Mouse (Mus musculus): Measurements from ENCODE around the gene Dhx34.

Gene Dhx34

GRCm38 (mm10) chr7:16162036-16162435 is 59.8 kb downstream of the Dhx34 start:
- no peak for DNase-seq (ENCODE audit: low read depth, low spot score)

- peak; percentile 56 for DNase-seq (ENCODE audit: low read depth, low spot score)
Observed at GRCm38 (mm10) chr7:16161302-16161701, 60.5 kb downstream of the Dhx34 start.

- peak; percentile 93 for DNase-seq (ENCODE audit: low read depth, low spot score)
Observed at GRCm38 (mm10) chr7:16160702-16161101, 61.1 kb downstream of the Dhx34 start.

- DNase-seq (ENCODE audit: low read depth, low spot score), result peak; percentile 11
Observed at GRCm38 (mm10) chr7:16158735-16159134, 63.1 kb downstream of the Dhx34 start.

GRCm38 (mm10) chr7:16156105-16156714 is 65.6 kb downstream of the Dhx34 start:
- no peak for DNase-seq (ENCODE audit: low read depth, low spot score)

GRCm38 (mm10) chr7:16155132-16155872 is 66.5 kb downstream of the Dhx34 start:
- DNase-seq (ENCODE audit: low read depth, low spot score), result no peak

GRCm38 (mm10) chr7:16153522-16153921 is 68.3 kb downstream of the Dhx34 start:
- peak; percentile 71 for DNase-seq (ENCODE audit: low read depth, low spot score)

GRCm38 (mm10) chr7:16150191-16151145 is 71.4 kb downstream of the Dhx34 start:
- no peak for DNase-seq (ENCODE audit: low read depth, low spot score)

- no peak for DNase-seq (ENCODE audit: low read depth, low spot score)
Observed at GRCm38 (mm10) chr7:16149241-16149640, 72.6 kb downstream of the Dhx34 start.

- DNase-seq (ENCODE audit: low read depth, low spot score), result peak; percentile 68
Observed at GRCm38 (mm10) chr7:16147643-16148042, 74.2 kb downstream of the Dhx34 start.
